Mouse (Mus musculus): ENCODE results near the gene Hepacam. TPM values are rescaled to one million over a fixed set of nuclear protein-coding genes. Genes with fewer than 3 reads are reported as not detected.
A peak's percentile ranks its signal among the peaks of the same experiment; 100 is the strongest.

Hepacam gene
- polyA plus RNA-seq, 1 experiment from 2014 or later, result not detected

GRCm38 (mm10) chr9:37434932-37435331 lies 67.8 kb downstream of the Hepacam start:
- Histone ChIP-seq H3K4me3 (ENCODE audit: low read depth, low read length) (no peak overlapping the region), H3K4me2 (ENCODE audit: low read depth) (no peak overlapping the region), H3K36me3 (ENCODE audit: control insufficient read depth, insufficient read depth, low read length) (no peaks in the 10 kb centered on the region), H3K4me1 (ENCODE audit: control insufficient read depth, insufficient read depth, low read length) (no peaks in the 10 kb centered on the region), H3K27me3 (ENCODE audit: control insufficient read depth, insufficient read depth, low read length) (peaks cover 62% of the 10 kb centered on the region), H3K9me3 (ENCODE audit: control insufficient read depth, low read length) (no peaks in the 10 kb centered on the region), H3K27ac (ENCODE audit: low read depth, low read length) (no peak overlapping the region), H3K9ac (ENCODE audit: low read length) (no peak overlapping the region)
- 1% methylated on average over 14 of the region's 14 CpGs for WGBS
- peak; percentile 35 for DNase-seq (ENCODE audit: low spot score)
- no peak for ATAC-seq (ENCODE audit: insufficient read depth, low FRiP score, low TSS enrichment)

GRCm38 (mm10) chr9:37435616-37436015 lies 68.5 kb downstream of the Hepacam start:
- Histone ChIP-seq H3K27ac (ENCODE audit: low read depth, low read length) (no peak overlapping the region), H3K9ac (ENCODE audit: low read length) (no peak overlapping the region), H3K4me3 (ENCODE audit: low read depth, low read length) (no peak overlapping the region), H3K4me2 (ENCODE audit: low read depth) (no peak overlapping the region), H3K36me3 (ENCODE audit: control insufficient read depth, insufficient read depth, low read length) (no peaks in the 10 kb centered on the region), H3K27me3 (ENCODE audit: control insufficient read depth, insufficient read depth, low read length) (peaks cover 56% of the 10 kb centered on the region), H3K9me3 (ENCODE audit: control insufficient read depth, low read length) (no peaks in the 10 kb centered on the region), H3K4me1 (ENCODE audit: control insufficient read depth, insufficient read depth, low read length) (no peaks in the 10 kb centered on the region)
- ATAC-seq (ENCODE audit: insufficient read depth, low FRiP score, low TSS enrichment) (no peak), DNase-seq (ENCODE audit: low spot score) (no peak)
- WGBS, result 3% methylated on average over 4 of the region's 4 CpGs

Other genes starting within 250 kb of the Hepacam start
- gene Pknox2, start 219.9 kb upstream of the Hepacam start, polyA plus RNA-seq (2014; fragmentation: Nextera tagmentation; extraction: Ambion mirVana), result 22.8 and 24.3 TPM in 2 replicates
- 11.5 and 13.9 TPM in 2 replicates for gene Tmem218, start 159.1 kb upstream of the Hepacam start, polyA plus RNA-seq (2014; fragmentation: Nextera tagmentation; extraction: Ambion mirVana)
- gene Slc37a2, start 111.6 kb upstream of the Hepacam start, polyA plus RNA-seq (2014; fragmentation: Nextera tagmentation; extraction: Ambion mirVana), result 2.0 TPM in 2 replicates
- 6.7 and 7.7 TPM in 2 replicates for gene Ccdc15, start 18.9 kb upstream of the Hepacam start, polyA plus RNA-seq (2014; fragmentation: Nextera tagmentation; extraction: Ambion mirVana)
- gene Robo4, start 34.5 kb downstream of the Hepacam start, polyA plus RNA-seq (2014; fragmentation: Nextera tagmentation; extraction: Ambion mirVana), result 6.7 and 11.6 TPM in 2 replicates
- gene Robo3, start 65.9 kb downstream of the Hepacam start, polyA plus RNA-seq (2014; fragmentation: Nextera tagmentation; extraction: Ambion mirVana), result 85.4 and 89.9 TPM in 2 replicates
- gene Msantd2, start 122.0 kb downstream of the Hepacam start, polyA plus RNA-seq (2014; fragmentation: Nextera tagmentation; extraction: Ambion mirVana), result 35.4 and 39.9 TPM in 2 replicates
- 33.1 and 35.7 TPM in 2 replicates for gene Esam, start 160.7 kb downstream of the Hepacam start, polyA plus RNA-seq (2014; fragmentation: Nextera tagmentation; extraction: Ambion mirVana)
- 0.38 TPM in 1 of 2 replicates, not detected in the other for gene Vsig2, start 171.9 kb downstream of the Hepacam start, polyA plus RNA-seq (2014; fragmentation: Nextera tagmentation; extraction: Ambion mirVana)
- 2.3 and 2.5 TPM in 2 replicates for gene Nrgn, start 185.6 kb downstream of the Hepacam start, polyA plus RNA-seq (2014; fragmentation: Nextera tagmentation; extraction: Ambion mirVana)
- 9.0 and 9.6 TPM in 2 replicates for gene Siae, start 188.3 kb downstream of the Hepacam start, polyA plus RNA-seq (2014; fragmentation: Nextera tagmentation; extraction: Ambion mirVana)
- gene Spa17, start 246.4 kb downstream of the Hepacam start, polyA plus RNA-seq (2014; fragmentation: Nextera tagmentation; extraction: Ambion mirVana), result 13.3 and 16.0 TPM in 2 replicates